Mouse (Mus musculus) olfactory bulb, adult 2 months (tissue): ENCODE measurements around the gene Loxl4. TPM values are rescaled to one million over a fixed set of nuclear protein-coding genes. Genes with fewer than 3 reads are reported as not detected.

Experiments used
- H3K27ac ChIP-seq: fragments of 200-500 bp; 2 replicates; pipeline ENCODE4 v1.5.1; 2012; ENCODE audit warnings: low read depth, low read length; ENCODE audit not compliant: insufficient read depth
- H3K4me1 ChIP-seq: fragments of 200-500 bp; 2 replicates; pipeline ENCODE4 v1.6.1; 2012; ENCODE audit warnings: low read length; ENCODE audit not compliant: control insufficient read depth, insufficient read depth
- H3K4me3 ChIP-seq: fragments of 200-500 bp; 2 replicates; pipeline ENCODE4 v1.5.1; 2012; ENCODE audit warnings: mild to moderate bottlenecking, low read depth, low read length, moderate library complexity; ENCODE audit not compliant: insufficient read depth
- CTCF ChIP-seq: fragments of 200-500 bp; IDR thresholded peaks from 2 replicates; pipeline ENCODE4 v1.5.1; 2012; ENCODE audit warnings: low read depth, mild to moderate bottlenecking, low read length, moderate library complexity; ENCODE audit not compliant: insufficient read depth
- POLR2A ChIP-seq: fragments of 200-500 bp; IDR thresholded peaks from 2 replicates; pipeline ENCODE4 v1.6.1; 2012; ENCODE audit warnings: mild to moderate bottlenecking, low read depth, low read length, moderate library complexity; ENCODE audit not compliant: insufficient read depth
- WGBS: fragments of 180-500 bp; shearing (Covaris S2); methylation state at CpG from one replicate; pipeline ENCODE4 v1.1.7; 2018; 5-methylcytosine and 5-hydroxymethylcytosine counted together
- polyA plus RNA-seq: library from polyadenylated mRNA; stranded (reverse); fragments of >200 nt; gene quantifications from 2 replicates; pipeline ENCODE4 v1.2.4, GENCODE M21; 2012; ENCODE audit warnings: low replicate concordance; ENCODE audit not compliant: missing spikeins, insufficient read depth, insufficient read length

Loxl4 gene
- polyA plus RNA-seq, 1 experiment, result not detected

- 92% methylated on average over 13 of the region's 13 CpGs for WGBS
- no peak for TF ChIP-seq CTCF
- no peak for TF ChIP-seq POLR2A
Measured at GRCm38 (mm10) chr19:42582811-42583370, 29.7 kb downstream of the Loxl4 start.

DNA sequence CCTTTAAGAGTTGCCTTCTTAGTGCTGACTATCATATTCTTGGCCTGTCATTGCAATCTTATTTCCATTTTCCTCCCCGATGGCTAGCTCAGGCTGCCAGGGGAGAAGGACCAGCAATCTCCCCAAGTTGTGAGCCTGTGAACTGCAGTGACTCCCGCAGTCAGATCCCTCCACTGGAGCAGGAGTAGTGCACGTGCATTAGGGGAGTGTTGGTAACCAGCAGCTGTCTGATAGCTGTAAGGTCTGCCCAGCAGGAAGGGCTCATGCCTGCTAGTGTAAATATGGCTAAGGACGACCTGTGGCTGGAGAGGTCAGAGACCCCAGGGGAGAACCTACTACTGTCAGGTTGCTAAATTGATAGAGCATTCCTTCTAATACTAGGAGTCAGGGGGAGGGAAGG lies 31.9 kb downstream of the Loxl4 start:
- WGBS, result 64% methylated on average over 4 of the region's 4 CpGs
- no peak for TF ChIP-seq CTCF
- no peak for TF ChIP-seq POLR2A

More at GRCm38 (mm10) chr19:42582811-42583370, 29.7 kb downstream of the Loxl4 start:
- Histone ChIP-seq H3K27ac (no peak overlapping the region), H3K4me1 (peaks cover 3% of the 10 kb centered on the region; the same call in 1 of the 2 replicates), H3K4me3 (no peak overlapping the region)

DNA sequence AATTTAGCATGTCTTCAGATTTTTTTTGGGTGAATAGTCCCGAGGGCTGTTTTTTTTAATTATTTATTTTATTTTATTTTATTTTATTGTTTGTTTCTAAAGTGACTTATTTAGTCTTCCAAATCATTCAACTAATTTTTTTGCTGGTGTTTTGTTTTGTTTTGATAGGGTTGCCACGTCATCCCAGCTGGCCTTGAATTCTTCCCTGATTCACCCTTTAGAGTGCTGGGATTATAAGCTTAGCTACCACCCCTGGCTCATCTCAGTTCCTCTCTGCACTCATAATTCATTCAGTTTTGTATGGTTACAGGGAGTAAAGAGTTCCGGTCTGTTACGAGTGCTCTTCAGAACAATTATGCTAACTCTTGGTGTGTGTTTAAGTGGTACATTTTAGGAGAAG lies 34.0 kb downstream of the Loxl4 start:
- WGBS, result 94% methylated on average over 4 of the region's 4 CpGs
- no peak overlapping the region for H3K4me3 ChIP-seq
- no peak overlapping the region for H3K27ac ChIP-seq
- TF ChIP-seq POLR2A (no peak), CTCF (no peak)
- peaks cover 3% of the 10 kb centered on the region; the same call in 1 of the 2 replicates for H3K4me1 ChIP-seq

More for the DNA sequence above, 31.9 kb downstream of the Loxl4 start:
- Histone ChIP-seq H3K4me3 (no peak overlapping the region), H3K27ac (no peak overlapping the region), H3K4me1 (peaks cover 3% of the 10 kb centered on the region; the same call in 1 of the 2 replicates)

GRCm38 (mm10) chr19:42576856-42577255 lies 35.8 kb downstream of the Loxl4 start:
- no peak for TF ChIP-seq CTCF
- TF ChIP-seq POLR2A, result no peak
- H3K4me1 ChIP-seq, result peaks cover 3% of the 10 kb centered on the region; the same call in 1 of the 2 replicates
- no peak overlapping the region for H3K27ac ChIP-seq
- H3K4me3 ChIP-seq, result no peak overlapping the region
- WGBS, result 86% methylated on average over 1 of the region's 1 CpGs

- no peak overlapping the region for H3K4me3 ChIP-seq
- TF ChIP-seq CTCF (no peak), POLR2A (no peak)
- WGBS, result 93% methylated on average over 2 of the region's 2 CpGs
Measured at GRCm38 (mm10) chr19:42575317-42575716, 37.3 kb downstream of the Loxl4 start.

DNA sequence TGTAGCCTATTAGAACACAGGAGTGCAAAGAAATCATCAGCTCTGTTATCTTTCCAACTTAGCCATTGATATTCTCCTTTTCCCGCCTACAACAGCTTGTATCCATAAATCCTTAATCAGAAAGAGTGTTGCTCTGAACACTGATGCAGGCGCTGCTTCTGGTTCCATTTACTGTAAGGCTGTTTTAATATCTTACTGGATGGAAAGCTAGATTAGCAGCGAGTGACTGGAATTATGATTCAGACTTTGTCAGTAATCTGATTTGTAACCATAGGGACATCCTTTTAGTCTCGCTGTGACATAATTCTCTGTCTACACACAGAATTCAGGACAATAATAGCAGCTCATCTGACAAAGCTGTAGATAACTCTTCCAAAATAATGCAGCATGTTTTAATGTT lies 41.3 kb downstream of the Loxl4 start:
- TF ChIP-seq CTCF (no peak), POLR2A (no peak)
- no peaks in the 10 kb centered on the region for H3K4me1 ChIP-seq
- 80% methylated on average over 4 of the region's 4 CpGs for WGBS
- H3K27ac ChIP-seq, result no peak overlapping the region
- no peak overlapping the region for H3K4me3 ChIP-seq

More at GRCm38 (mm10) chr19:42575317-42575716, 37.3 kb downstream of the Loxl4 start:
- Histone ChIP-seq H3K4me1 (no peaks in the 10 kb centered on the region), H3K27ac (no peak overlapping the region)

GRCm38 (mm10) chr19:42569076-42569475 lies 43.5 kb downstream of the Loxl4 start:
- TF ChIP-seq POLR2A (no peak), CTCF (no peak)
- no peak overlapping the region for H3K27ac ChIP-seq
- no peaks in the 10 kb centered on the region for H3K4me1 ChIP-seq
- H3K4me3 ChIP-seq, result no peak overlapping the region
- 92% methylated on average over 2 of the region's 2 CpGs for WGBS

DNA sequence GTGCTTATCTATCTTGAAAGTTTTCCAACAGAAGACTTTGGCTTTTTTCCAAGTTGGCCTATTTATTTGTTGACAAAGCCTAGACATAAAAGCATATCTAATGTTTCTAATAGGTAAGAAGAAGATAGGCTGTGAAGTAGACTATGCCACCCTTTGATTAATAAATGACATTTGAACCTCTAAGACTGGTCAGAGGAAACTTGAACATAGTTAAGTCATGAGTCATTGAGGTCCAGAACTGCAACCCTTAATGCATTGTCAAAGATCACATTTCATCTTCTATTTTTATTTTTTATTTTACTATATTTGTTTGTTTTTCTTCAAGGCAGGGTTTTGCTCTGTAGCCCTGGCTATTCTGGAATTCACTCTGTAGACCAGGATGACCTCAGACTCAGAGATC lies 45.6 kb downstream of the Loxl4 start:
- H3K4me3 ChIP-seq, result no peak overlapping the region
- H3K27ac ChIP-seq, result no peak overlapping the region
- no peak for TF ChIP-seq CTCF
- TF ChIP-seq POLR2A, result no peak
- H3K4me1 ChIP-seq, result no peaks in the 10 kb centered on the region

DNA sequence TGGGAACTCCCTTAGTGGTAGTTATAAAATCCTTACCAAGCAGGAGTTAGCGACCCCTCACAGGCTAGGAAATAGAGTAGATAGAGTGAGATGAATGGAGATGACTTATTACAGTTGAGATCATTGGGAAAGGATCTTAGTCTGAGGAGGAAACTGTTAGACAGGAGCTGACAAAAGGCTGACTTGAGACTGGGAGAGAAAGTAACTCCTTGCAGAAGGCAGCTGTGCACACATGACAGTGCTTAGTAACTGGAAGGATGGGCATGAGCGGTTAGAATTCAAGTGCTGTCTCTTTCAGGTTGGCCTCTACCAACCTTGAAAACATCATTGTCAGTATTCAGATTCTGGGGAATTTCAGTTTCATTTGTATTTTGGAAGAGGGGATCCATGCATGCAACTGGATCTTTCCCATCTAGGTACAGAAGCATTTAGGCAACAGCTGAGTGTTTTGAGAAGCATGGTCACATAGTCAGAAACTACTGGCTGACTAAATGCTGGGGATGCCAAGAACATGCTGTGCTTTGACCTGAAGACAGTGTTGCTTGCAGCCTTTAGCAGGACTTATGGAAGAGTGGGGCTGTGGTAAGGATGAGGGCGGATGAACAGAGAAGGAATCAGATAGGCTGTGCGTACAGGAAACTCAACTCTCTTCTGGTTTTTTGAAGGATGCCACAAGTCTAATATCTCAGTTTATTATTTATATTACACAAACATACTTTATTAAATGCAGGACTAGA lies 46.2 kb downstream of the Loxl4 start:
- H3K4me1 ChIP-seq, result no peaks in the 10 kb centered on the region
- H3K27ac ChIP-seq, result no peak overlapping the region
- 95% methylated on average over 4 of the region's 4 CpGs for WGBS
- TF ChIP-seq POLR2A (no peak), CTCF (no peak)
- H3K4me3 ChIP-seq, result no peak overlapping the region
